Mouse (Mus musculus) heart, postnatal 4 days (tissue): ENCODE results near the gene Etv6. TPM values are rescaled to one million over a fixed set of nuclear protein-coding genes. Genes with fewer than 3 reads are reported as not detected.

Experiments
- DNase-seq: peaks from one replicate; pipeline ENCODE4 v3.0.0; 2021
- total RNA-seq, 2 experiments: library from RNA; stranded (reverse); gene quantifications; 2 replicates each; pipeline ENCODE4 v1.2.3; 2021

Etv6 gene
- total RNA-seq, 2 experiments from 2014 or later, result 28.9 to 32.0 TPM

GRCm38 (mm10) chr6:134112753-134113152 lies 77.3 kb downstream of the Etv6 start:
- DNase-seq, result no peak

DNA sequence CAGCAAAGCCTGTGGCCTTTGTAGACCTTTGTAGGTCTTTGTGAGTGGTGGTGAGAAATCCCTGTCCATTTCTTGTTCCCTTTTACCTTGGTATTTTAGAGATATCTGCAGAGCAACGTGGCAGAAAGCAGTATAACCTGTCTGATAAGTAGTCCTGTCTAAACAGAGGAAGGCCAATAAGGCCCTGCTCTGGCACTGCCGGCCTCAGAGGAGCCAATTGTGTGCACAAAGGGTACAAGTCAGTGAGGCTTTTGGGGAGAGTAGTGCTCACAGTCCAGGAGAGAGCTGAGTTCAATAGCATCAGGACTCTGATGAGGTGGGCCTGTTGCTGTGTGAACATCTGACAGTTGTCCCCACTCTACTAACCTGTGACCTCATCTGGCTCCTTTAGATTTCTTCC lies 77.7 kb downstream of the Etv6 start:
- DNase-seq, result no peak

GRCm38 (mm10) chr6:134115219-134115968 lies 79.9 kb downstream of the Etv6 start:
- no peak for DNase-seq

DNA sequence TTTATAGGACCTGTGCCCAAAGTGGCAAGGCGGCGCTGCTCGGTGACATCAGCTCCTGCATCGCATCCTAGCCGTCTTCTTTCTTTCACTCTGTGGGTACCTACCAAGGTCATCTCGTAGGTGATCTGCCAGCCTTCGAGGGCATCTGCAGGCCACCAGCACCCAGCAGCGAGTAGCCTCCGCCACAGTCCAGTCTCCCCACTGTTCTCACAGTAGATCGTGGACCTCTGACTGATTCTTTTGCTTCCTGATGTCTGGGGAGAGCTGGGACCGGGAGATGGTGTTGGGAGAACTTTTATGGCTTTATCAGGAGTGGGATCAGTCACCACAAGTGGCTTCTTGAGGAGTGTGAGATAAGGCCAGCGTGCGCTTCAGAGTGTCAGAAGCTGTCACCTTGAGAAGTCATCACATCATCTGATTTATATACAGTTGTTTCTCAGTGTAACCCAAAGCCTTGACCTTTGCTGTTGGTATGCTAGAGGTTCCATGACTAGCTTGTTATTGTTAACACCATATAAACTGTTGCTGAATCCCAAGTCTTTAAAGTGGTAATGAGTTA lies 82.0 kb downstream of the Etv6 start:
- DNase-seq, result no peak

GRCm38 (mm10) chr6:134118506-134118905 lies 83.0 kb downstream of the Etv6 start:
- DNase-seq, result no peak

DNA sequence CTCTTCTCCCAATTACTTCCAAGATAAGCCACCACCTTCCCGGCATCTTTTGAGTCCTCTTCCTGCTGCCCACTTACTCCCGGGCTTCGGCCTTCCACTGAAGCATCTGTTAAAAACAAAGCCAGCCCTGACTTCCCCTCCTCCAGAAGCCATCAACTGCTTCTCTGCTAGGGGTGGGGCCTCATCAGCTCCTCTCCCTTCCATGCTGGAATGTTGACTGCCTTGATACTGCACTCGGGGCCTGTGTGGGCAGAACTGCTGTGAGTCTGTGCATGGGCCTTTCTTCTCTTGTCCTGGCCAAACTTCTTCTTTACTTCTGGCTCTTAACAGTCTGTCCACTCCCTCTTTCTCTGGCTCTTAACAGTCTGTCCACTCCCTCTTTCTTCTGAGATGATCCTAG lies 83.6 kb downstream of the Etv6 start:
- peak; percentile 43 for DNase-seq

- DNase-seq, result no peak
Observed at GRCm38 (mm10) chr6:134120227-134120626, 84.7 kb downstream of the Etv6 start.

- DNase-seq, result peak; percentile 35
Observed at GRCm38 (mm10) chr6:134120712-134121111, 85.2 kb downstream of the Etv6 start.

DNA sequence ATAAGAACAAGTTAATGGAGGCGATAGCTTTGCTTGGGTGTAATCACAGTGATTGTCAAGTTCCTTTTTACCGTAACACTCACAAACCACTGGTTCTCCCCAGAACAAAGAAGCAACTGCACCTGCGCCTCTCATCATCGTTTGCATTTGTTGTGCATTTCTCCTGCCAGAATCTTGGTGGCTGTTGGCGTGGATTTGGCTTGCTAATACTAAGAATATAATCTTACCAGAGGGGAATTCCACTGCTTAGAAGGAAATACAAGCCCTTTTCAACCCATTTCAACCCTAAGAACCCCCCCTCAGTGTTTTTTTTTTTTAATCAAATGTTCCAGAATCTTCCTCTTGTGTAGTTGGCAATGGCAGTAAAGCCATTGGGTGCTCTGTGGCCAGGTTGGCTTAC lies 87.4 kb downstream of the Etv6 start:
- no peak for DNase-seq

DNA sequence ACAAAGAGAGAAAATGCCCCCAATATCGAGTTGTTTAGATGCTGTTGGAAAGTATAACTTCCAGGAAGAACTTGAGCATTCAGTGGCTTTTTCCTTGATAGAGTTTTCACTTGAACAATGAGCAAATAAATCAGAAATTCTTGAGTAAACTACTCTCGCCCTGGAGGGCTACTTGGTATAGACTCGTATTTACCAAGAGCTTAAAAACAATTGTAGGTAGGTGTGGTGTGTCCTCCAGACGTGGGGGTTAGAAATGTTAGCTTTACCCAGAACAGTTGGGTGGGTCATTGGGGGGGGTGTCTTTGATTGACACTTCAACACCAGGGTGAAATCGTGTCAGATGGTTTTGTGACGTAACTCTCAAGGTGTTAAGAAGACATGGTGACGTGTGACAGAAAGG lies 88.0 kb downstream of the Etv6 start:
- no peak for DNase-seq

GRCm38 (mm10) chr6:134124256-134124655 lies 88.8 kb downstream of the Etv6 start:
- DNase-seq, result no peak

DNA sequence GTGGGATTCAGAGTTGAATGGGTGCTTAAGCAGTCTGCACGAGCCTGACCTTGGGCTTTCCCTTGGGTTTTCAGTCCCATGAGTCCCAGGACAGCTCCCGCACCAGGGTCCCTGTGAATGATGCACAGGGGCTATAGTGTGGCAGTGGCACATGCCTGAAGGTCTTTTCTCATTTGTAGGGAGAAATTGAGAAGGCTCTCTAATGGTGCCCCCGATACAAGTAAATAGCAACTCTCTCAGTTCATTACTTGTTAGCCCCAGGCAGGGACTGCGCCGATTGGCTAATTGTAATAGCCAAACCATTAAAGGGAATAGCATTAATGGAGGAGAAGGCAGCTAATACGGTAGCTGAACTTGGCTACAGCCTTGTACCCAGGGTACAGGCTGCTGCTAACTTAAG lies 92.5 kb downstream of the Etv6 start:
- no peak for DNase-seq

GRCm38 (mm10) chr6:134128594-134128993 lies 93.1 kb downstream of the Etv6 start:
- DNase-seq, result no peak

- no peak for DNase-seq
Observed at GRCm38 (mm10) chr6:134129848-134130247, 94.3 kb downstream of the Etv6 start.

- no peak for DNase-seq
Observed at GRCm38 (mm10) chr6:134130816-134131215, 95.3 kb downstream of the Etv6 start.

DNA sequence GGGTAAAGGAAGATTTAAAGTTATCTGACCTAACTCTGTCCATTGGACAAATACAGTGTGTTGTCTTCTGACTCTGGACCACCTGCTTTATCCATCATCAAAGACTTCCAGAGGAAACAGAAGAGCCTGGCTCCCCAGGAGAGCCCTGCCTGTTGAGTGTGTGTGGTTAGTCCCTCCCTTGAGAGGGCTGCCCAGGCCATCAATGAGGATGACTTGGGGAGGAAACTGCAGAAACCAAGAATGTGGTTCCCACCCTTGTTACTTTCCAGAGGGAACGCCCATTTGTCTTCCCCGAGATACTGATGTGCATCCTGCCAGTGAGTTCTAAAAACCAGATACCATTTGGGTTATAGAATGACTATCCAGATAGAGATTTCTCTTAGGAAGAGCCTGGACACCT lies 96.1 kb downstream of the Etv6 start:
- no peak for DNase-seq

GRCm38 (mm10) chr6:134133756-134134155 lies 98.3 kb downstream of the Etv6 start:
- no peak for DNase-seq

DNA sequence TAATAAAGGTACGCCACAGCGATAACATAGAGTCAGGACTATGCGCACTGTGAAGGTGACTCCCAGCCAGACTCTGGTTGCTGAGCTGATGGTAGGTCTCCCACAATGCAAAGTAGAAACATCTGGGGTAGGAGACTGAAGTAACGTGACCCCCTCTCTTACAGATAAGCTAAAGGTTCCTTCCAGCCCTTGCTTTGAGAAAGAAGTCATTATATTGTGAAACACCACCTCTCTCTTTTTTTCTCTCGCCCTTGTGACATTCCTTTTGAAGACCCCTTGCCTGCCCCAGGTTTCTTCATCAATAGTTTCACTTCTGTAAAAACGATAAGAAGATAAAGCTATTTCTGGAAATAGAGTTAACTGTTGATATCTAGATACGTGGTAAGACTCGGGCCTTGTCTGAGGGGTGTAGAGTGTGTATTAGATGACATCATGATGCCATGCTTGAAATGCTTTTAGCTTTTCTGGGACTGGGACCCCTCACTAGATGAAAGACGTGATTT lies 99.4 kb downstream of the Etv6 start:
- no peak for DNase-seq

DNA sequence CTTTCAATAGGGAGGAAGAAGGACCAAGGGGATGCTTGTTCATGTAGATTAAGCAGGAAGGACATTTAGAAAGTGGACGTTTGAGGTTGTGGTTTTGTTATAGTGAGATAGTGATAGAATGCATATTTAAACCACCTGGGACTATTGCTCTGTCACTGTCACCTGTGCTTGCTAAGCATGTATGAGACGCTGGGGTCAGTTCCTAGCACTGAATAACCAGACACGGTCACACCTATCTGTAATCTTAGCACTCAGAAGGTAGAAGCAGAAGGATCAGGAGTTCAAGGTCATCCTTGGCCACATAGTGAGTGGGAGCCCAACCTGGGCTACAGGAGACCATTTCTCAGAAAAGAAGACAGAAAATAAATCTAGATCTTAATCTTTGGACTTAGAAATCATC lies 100.8 kb downstream of the Etv6 start:
- no peak for DNase-seq

DNA sequence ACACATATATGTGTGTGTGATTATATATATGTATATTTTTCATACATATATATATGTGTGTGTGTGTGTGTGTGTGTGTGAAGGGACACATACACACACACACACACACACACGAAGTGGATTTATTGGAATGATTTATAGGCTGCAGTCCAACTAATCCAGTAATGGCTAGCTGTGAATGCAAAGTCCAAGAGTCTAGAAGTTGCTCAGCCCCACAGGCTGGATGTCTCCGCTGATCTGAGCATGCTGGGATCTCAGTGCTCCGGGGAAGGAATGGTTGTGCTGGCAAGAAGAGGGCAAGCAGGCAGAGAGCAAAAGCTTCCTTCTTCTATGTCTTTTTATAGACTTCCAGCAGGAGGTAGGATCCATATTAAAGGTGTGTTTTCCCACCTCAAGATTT lies 103.9 kb downstream of the Etv6 start:
- no peak for DNase-seq

DNA sequence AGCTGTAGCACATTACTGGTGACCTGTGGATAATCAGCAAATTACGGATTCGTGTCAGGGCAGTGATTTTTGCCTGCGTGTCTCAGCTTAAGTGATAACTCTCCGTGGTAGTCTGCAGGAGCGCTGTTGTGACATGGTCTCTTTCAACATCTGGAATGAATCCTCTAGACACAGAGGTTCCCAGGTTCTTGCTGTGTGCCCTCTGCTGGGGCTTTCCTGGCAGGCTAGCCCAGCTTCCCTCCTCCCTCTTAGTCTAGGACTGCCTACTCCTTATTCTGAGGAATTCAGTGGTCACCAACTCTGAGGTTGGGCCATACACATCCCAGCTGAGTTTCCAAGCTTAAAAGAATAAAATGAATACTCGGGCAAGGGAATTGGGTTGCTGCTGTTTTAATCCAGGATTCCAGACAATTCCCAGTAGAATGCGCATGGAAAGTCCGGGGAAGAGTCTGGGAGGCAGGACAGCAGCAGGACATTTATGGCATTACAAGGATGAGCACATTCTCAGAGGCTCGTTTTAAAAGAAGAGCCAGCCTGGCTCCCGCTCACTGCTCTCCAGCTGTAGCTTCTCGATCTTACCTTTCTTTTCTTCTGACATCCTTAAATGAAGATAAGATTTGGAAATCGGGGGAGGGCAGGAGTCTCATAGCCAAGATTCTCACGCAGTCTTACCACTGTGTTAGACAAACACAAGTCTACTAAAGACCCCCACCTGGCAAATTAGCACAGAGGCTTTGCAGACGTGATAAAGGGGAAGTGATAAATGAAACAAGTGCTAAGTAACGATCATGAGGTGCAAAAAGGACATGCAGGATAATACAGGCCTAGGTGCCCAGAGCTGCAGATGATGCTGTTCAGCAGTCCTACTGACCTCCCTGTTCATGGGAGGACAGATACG lies 105.5 kb downstream of the Etv6 start:
- no peak for DNase-seq

DNA sequence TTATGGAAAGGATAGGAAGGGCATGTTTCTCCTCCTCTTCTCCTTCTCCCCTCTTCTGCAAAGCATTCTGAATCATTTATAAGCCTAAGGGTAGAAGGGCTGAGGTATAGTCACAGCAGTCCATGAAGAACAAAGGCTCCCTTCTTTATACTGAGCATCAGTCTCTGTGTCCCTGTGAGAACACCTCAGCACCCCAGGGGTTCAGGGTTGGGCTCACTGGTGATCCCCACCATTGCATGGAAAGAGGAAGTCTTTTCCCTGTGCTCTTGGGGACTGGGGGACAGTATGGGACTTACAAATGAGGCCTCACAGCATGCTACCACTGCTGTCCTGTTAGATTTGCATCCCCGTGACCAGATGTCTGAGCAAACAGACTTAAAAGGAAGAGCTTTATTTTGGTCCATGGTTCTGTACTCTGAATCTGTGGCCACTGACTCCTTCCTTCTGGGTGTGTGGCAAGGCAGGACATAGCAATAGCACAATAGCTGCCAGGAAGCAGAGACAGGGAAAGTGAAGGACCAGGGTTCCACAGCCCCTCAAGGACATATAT lies 106.2 kb downstream of the Etv6 start:
- no peak for DNase-seq

GRCm38 (mm10) chr6:134142700-134143099 lies 107.2 kb downstream of the Etv6 start:
- DNase-seq, result no peak
